Mouse (Mus musculus) erythroblast, adult 5-6 weeks (primary cell): ENCODE data around the gene Bola3. TPM values are rescaled to one million over a fixed set of nuclear protein-coding genes. Genes with fewer than 3 reads are reported as not detected.
"Not testable (repeated sequence)": the region's sequence is repeated elsewhere in the genome, so short reads cannot be mapped to it uniquely, and the experiment has no call there.

Source experiments
- ATAC-seq: replicated peaks from 2 replicates; pipeline ENCODE4 v1.8.0; 2016; ENCODE audit warnings: moderate number of reproducible peaks, mild to moderate bottlenecking, moderate TSS enrichment, inconsistent platforms; ENCODE audit not compliant: poor library complexity, low FRiP score, severe bottlenecking
- total RNA-seq, 2 experiments: library from RNA; stranded (forward) in 1 of 2; stranded (reverse) in 1 of 2; fragments of 150-400 nt in 1 of 2; fragments of 200-764, 138-1000 nt in 1 of 2; gene quantifications; 2 replicates each; pipeline versions ENCODE4 v1.2.3 to v1.2.4; 2015 to 2017; ENCODE audit warnings: low replicate concordance in 2 of 2

Bola3 gene
- total RNA-seq, 2 experiments from 2014 or later = 93.6 to 99.1 TPM

- no peak for ATAC-seq
Measured at GRCm38 (mm10) chr6:83342957-83343356, 6.0 kb upstream of the Bola3 start.

- ATAC-seq = not testable (repeated sequence)
Measured at GRCm38 (mm10) chr6:83345285-83345684, 3.7 kb upstream of the Bola3 start.

- no peak for ATAC-seq
Measured at GRCm38 (mm10) chr6:83347916-83348315, 1.0 kb upstream of the Bola3 start.

GRCm38 (mm10) chr6:83349274-83349958 lies 469 bp downstream of the Bola3 start:
- peak; percentile 73 for ATAC-seq

GRCm38 (mm10) chr6:83350172-83350571 lies 1.2 kb downstream of the Bola3 start:
- no peak for ATAC-seq

GRCm38 (mm10) chr6:83350851-83351405 lies 2.0 kb downstream of the Bola3 start:
- no peak for ATAC-seq

GRCm38 (mm10) chr6:83351490-83352160 lies 2.7 kb downstream of the Bola3 start:
- ATAC-seq = peak; percentile 76

- ATAC-seq = no peak
Measured at GRCm38 (mm10) chr6:83352666-83353410, 3.9 kb downstream of the Bola3 start.

- ATAC-seq = no peak
Measured at GRCm38 (mm10) chr6:83354856-83355781, 6.2 kb downstream of the Bola3 start.

- peak; percentile 62 for ATAC-seq
Measured at GRCm38 (mm10) chr6:83356569-83357138, 7.7 kb downstream of the Bola3 start.

- ATAC-seq = no peak
Measured at GRCm38 (mm10) chr6:83357436-83357835, 8.5 kb downstream of the Bola3 start.

GRCm38 (mm10) chr6:83361523-83362248 lies 12.7 kb downstream of the Bola3 start:
- no peak for ATAC-seq

- ATAC-seq = no peak
Measured at GRCm38 (mm10) chr6:83363075-83363474, 14.1 kb downstream of the Bola3 start.

- ATAC-seq = no peak
Measured at GRCm38 (mm10) chr6:83370316-83370965, 21.5 kb downstream of the Bola3 start.

- no peak for ATAC-seq
Measured at GRCm38 (mm10) chr6:83371350-83371749, 22.4 kb downstream of the Bola3 start.

GRCm38 (mm10) chr6:83373704-83374300 lies 24.9 kb downstream of the Bola3 start:
- ATAC-seq = no peak
